ENCODE assay signal across 14 mouse cellular contexts in genomic region chr2:153469764-153470163, GRCm38 (mm10). TPM values are rescaled to one million over a fixed set of nuclear protein-coding genes. Genes with fewer than 3 reads are reported as not detected.
DNase-seq lines count a peak whose midpoint lies in the region; ATAC-seq and TF ChIP-seq lines count a peak whose summit lies in the region.
"Had no signal": no experiment of that assay in that cellular context is flagged by ENCODE, and none has a peak within 500 bp of the region (broad histone marks: within the 10 kb centered on the region; RNA-seq: fewer than 3 reads in every experiment).

No protein-coding gene starts in this region.

- peaks cover 61% of the 10 kb centered on the region for H3K4me1 ChIP-seq in heart, embryonic 10.5 days
- peaks cover 3% of the 10 kb centered on the region; the same call in 1 of the 2 replicates for H3K4me1 ChIP-seq in liver, embryonic 11.5 days (replicated peaks; ENCODE audit: control insufficient read depth, insufficient read depth, low read length)
- peaks cover 5% of the 10 kb centered on the region; the same call in 1 of the 2 replicates for H3K4me1 ChIP-seq in liver, postnatal 0 days (ENCODE audit: insufficient read depth)
- peaks cover 24% of the 10 kb centered on the region for H3K4me1 ChIP-seq in embryonic facial prominence, embryonic 12.5 days
- H3K4me1 ChIP-seq in midbrain, embryonic 14.5 days (ENCODE audit: control insufficient read depth, insufficient read depth, low read length), result peaks cover 11% of the 10 kb centered on the region; the same call in 1 of the 2 replicates

- no peak overlapping the region for H3K4me3 ChIP-seq in heart, embryonic 10.5 days
- no peak overlapping the region for H3K4me3 ChIP-seq in liver, embryonic 11.5 days (ENCODE audit: low read depth, low read length)
- H3K4me3 ChIP-seq in liver, postnatal 0 days (ENCODE audit: low read depth, low read length), result no peak overlapping the region
- no peak overlapping the region for H3K4me3 ChIP-seq in embryonic facial prominence, embryonic 12.5 days
- no peak overlapping the region for H3K4me3 ChIP-seq in midbrain, embryonic 14.5 days (replicated peaks; ENCODE audit: low read depth, low read length)

- 33% methylated on average over 4 of the region's 4 CpGs for WGBS in heart, embryonic 10.5 days
- WGBS in liver, embryonic 11.5 days, result 56% methylated on average over 4 of the region's 4 CpGs
- 67% methylated on average over 4 of the region's 4 CpGs for WGBS in liver, postnatal 0 days (ENCODE audit: insufficient replicate concordance)
- WGBS in embryonic facial prominence, embryonic 12.5 days, result 41% methylated on average over 4 of the region's 4 CpGs
- WGBS in midbrain, embryonic 14.5 days, result 44% methylated on average over 4 of the region's 4 CpGs

- no peak for TF ChIP-seq CTCF in liver, postnatal 0 days (IDR thresholded peaks at IDR 0.05; ENCODE audit: low read depth)

- peaks cover 5% of the 10 kb centered on the region; the same call in 1 of the 2 replicates for H3K36me3 ChIP-seq in heart, embryonic 10.5 days
- no peaks in the 10 kb centered on the region for H3K36me3 ChIP-seq in liver, embryonic 11.5 days (ENCODE audit: control insufficient read depth, insufficient read depth, low read length)
- no peaks in the 10 kb centered on the region for H3K36me3 ChIP-seq in liver, postnatal 0 days (replicated peaks; ENCODE audit: insufficient read depth, low read length)
- H3K36me3 ChIP-seq in embryonic facial prominence, embryonic 12.5 days, result no peaks in the 10 kb centered on the region
- H3K36me3 ChIP-seq in midbrain, embryonic 14.5 days (ENCODE audit: control insufficient read depth, insufficient read depth, low read length), result peaks cover 8% of the 10 kb centered on the region; the same call in 1 of the 2 replicates

- intact Hi-C loops in heart, postnatal 14 days (cut with DNase I), result no loop called here

- no peaks in the 10 kb centered on the region for H3K27me3 ChIP-seq in heart, embryonic 10.5 days (ENCODE audit: insufficient read depth, poor library complexity, severe bottlenecking)
- H3K27me3 ChIP-seq in liver, embryonic 11.5 days (replicated peaks; ENCODE audit: control insufficient read depth, insufficient read depth, low read length), result no peaks in the 10 kb centered on the region
- H3K27me3 ChIP-seq in liver, postnatal 0 days (ENCODE audit: insufficient read depth, low read length), result no peaks in the 10 kb centered on the region
- H3K27me3 ChIP-seq in embryonic facial prominence, embryonic 12.5 days, result no peaks in the 10 kb centered on the region
- H3K27me3 ChIP-seq in midbrain, embryonic 14.5 days (ENCODE audit: control insufficient read depth, insufficient read depth, low read length), result no peaks in the 10 kb centered on the region
- H3K27me3 ChIP-seq: CH12.LX had no signal

- H3K27ac ChIP-seq in heart, embryonic 10.5 days, result peak overlapping the region; percentile 74
- H3K27ac ChIP-seq in liver, embryonic 11.5 days (ENCODE audit: low read depth, low read length), result 0 out of 2 replicates have a peak overlapping the region, but pooled peaks have one; percentile 28
- H3K27ac ChIP-seq in liver, postnatal 0 days (ENCODE audit: low read depth), result no peak overlapping the region
- peak overlapping the region; percentile 60 for H3K27ac ChIP-seq in embryonic facial prominence, embryonic 12.5 days
- H3K27ac ChIP-seq in midbrain, embryonic 14.5 days (replicated peaks; ENCODE audit: low read depth, low read length), result no peak overlapping the region

- no peak for TF ChIP-seq EP300 in liver, postnatal 0 days (IDR thresholded peaks at IDR 0.05; ENCODE audit: low read depth)

- 0 out of 2 replicates have a peak, but pooled peaks have one; percentile 39 for ATAC-seq in liver, embryonic 11.5 days (replicated peaks; ENCODE audit: low FRiP score)
- no peak for ATAC-seq in liver, postnatal 0 days
- peak; percentile 49; the same call in 1 of the 2 replicates for ATAC-seq in embryonic facial prominence, embryonic 12.5 days (ENCODE audit: insufficient number of reproducible peaks, insufficient read depth, low FRiP score, low TSS enrichment)
- no peak for ATAC-seq in midbrain, embryonic 14.5 days (ENCODE audit: low FRiP score, low TSS enrichment)

- no peak overlapping the region for H3K9ac ChIP-seq in liver, embryonic 11.5 days (ENCODE audit: low read depth, low read length)
- no peak overlapping the region for H3K9ac ChIP-seq in liver, postnatal 0 days (replicated peaks)
- H3K9ac ChIP-seq in embryonic facial prominence, embryonic 12.5 days, result no peak overlapping the region
- 0 out of 2 replicates have a peak overlapping the region, but pooled peaks have one; percentile 14 for H3K9ac ChIP-seq in midbrain, embryonic 14.5 days (replicated peaks; ENCODE audit: low read length)

- DNase-seq in heart, embryonic 10.5 days (ENCODE audit: low spot score), result no peak
- DNase-seq in heart, postnatal 14 days, result no peak
- no peak for DNase-seq in liver, embryonic 11.5 days (ENCODE audit: low spot score)
- no peak for DNase-seq in liver, postnatal 0 days
- no peak for DNase-seq in midbrain, embryonic 14.5 days
- DNase-seq in ovary, postnatal 14 days (ENCODE audit: low spot score), result no peak
- no peak for DNase-seq in layer of hippocampus, adult 9-11 months
- DNase-seq: cerebellum, adult 8-10 months; right cerebral cortex, postnatal 25 days had no signal

- no peaks in the 10 kb centered on the region for H3K9me3 ChIP-seq in heart, embryonic 10.5 days
- no peaks in the 10 kb centered on the region for H3K9me3 ChIP-seq in liver, embryonic 11.5 days (ENCODE audit: control insufficient read depth, low read length)
- no peaks in the 10 kb centered on the region for H3K9me3 ChIP-seq in liver, postnatal 0 days (ENCODE audit: low read length)
- H3K9me3 ChIP-seq in embryonic facial prominence, embryonic 12.5 days, result no peaks in the 10 kb centered on the region
- H3K9me3 ChIP-seq in midbrain, embryonic 14.5 days (ENCODE audit: control insufficient read depth, low read length), result no peaks in the 10 kb centered on the region

- H3K4me2 ChIP-seq in liver, embryonic 11.5 days, result no peak overlapping the region
- no peak overlapping the region for H3K4me2 ChIP-seq in liver, postnatal 0 days (ENCODE audit: low read depth, low read length)
- H3K4me2 ChIP-seq in embryonic facial prominence, embryonic 12.5 days (replicated peaks), result no peak overlapping the region
- H3K4me2 ChIP-seq in midbrain, embryonic 14.5 days (ENCODE audit: low read length), result no peak overlapping the region

RNA-seq across cellular contexts. Expression of gene 4930404H24Rik, which starts 22.8 kb away (rescaled TPM):
- polyA plus RNA-seq in heart, embryonic 10.5 days (2016; fragmentation: Nextera tagmentation; extraction: Ambion mirVana), result not detected in 2 replicates
- not detected for total RNA-seq in heart, postnatal 14 days (2021)
- not detected in 2 replicates for polyA plus RNA-seq in liver, embryonic 11.5 days (2014; fragmentation: Nextera tagmentation; extraction: Ambion mirVana)
- not detected in 2 replicates for polyA plus RNA-seq in liver, postnatal 0 days (2015; fragmentation: Nextera tagmentation; extraction: Ambion mirVana)
- polyA plus RNA-seq in embryonic facial prominence, embryonic 12.5 days (2016; fragmentation: Nextera tagmentation; extraction: Ambion mirVana), result not detected in 2 replicates
- not detected in 2 replicates for polyA plus RNA-seq in midbrain, embryonic 14.5 days (2014; fragmentation: Nextera tagmentation; extraction: Ambion mirVana)
- total RNA-seq: CH12.LX; hematopoietic stem cell, adult 5-6 weeks; left cerebral cortex, postnatal 36 days had no signal
- polyA plus RNA-seq: thymus, postnatal 0 days had no signal

Comparison
In these comparisons a context has a peak if more than half of its experiments do, and no peak if none do; other contexts are left out.
1. H3K27ac ChIP-seq: peak in heart, embryonic 10.5 days (single experiment), liver, embryonic 11.5 days (single experiment) and embryonic facial prominence, embryonic 12.5 days (single experiment); none in liver, postnatal 0 days (single experiment) and midbrain, embryonic 14.5 days (single experiment).
2. ATAC-seq: peak in liver, embryonic 11.5 days (single experiment) and embryonic facial prominence, embryonic 12.5 days (single experiment); none in liver, postnatal 0 days (single experiment) and midbrain, embryonic 14.5 days (single experiment).